Mouse (Mus musculus) embryonic facial prominence, embryonic 15.5 days (tissue): ENCODE measurements at regions not wholly inside any gene's neighbourhood (a gene's known extent, or its start where the extent isn't known, plus 50 kb on each side); places are given as distances from the start of the nearest gene placed in this dataset.

Source experiments
- ATAC-seq: fragments of 200-750 bp; cut with Nextera tagmentation; 2 replicates; pipeline ENCODE4 v1.8.0; 2017; ENCODE audit warnings: low read depth, moderate TSS enrichment; ENCODE audit not compliant: insufficient number of reproducible peaks, low FRiP score, low TSS enrichment
- H3K27ac ChIP-seq: fragments of 300-500 bp; sonication (generic); replicated peaks from 2 replicates; pipeline ENCODE4 v1.5.1; 2015; ENCODE audit warnings: mild to moderate bottlenecking, inconsistent platforms
- H3K27me3 ChIP-seq: fragments of 300-500 bp; sonication (generic); 2 replicates; pipeline ENCODE4 v1.6.1; 2015; ENCODE audit warnings: inconsistent platforms
- H3K36me3 ChIP-seq: fragments of 300-500 bp; sonication (generic); 2 replicates; pipeline ENCODE4 v1.6.1; 2015; ENCODE audit warnings: mild to moderate bottlenecking, inconsistent platforms
- H3K4me1 ChIP-seq: fragments of 300-500 bp; sonication (generic); 2 replicates; pipeline ENCODE4 v1.6.1; 2015; ENCODE audit warnings: inconsistent platforms
- H3K4me2 ChIP-seq: fragments of 300-500 bp; sonication (generic); replicated peaks from 2 replicates; pipeline ENCODE4 v1.6.1; 2015; ENCODE audit warnings: mild to moderate bottlenecking, inconsistent platforms
- H3K4me3 ChIP-seq: fragments of 300-500 bp; sonication (generic); replicated peaks from 2 replicates; pipeline ENCODE4 v1.5.1; 2015; ENCODE audit warnings: mild to moderate bottlenecking, inconsistent platforms
- H3K9ac ChIP-seq: fragments of 300-500 bp; sonication (generic); 2 replicates; pipeline ENCODE4 v1.6.1; 2015; ENCODE audit warnings: inconsistent platforms
- H3K9me3 ChIP-seq: fragments of 300-500 bp; sonication (generic); replicated peaks from 2 replicates; pipeline ENCODE4 v1.6.1; 2016; ENCODE audit warnings: inconsistent platforms
- WGBS: fragments of 180-500 bp; shearing (Covaris S2); methylation state at CpG from one replicate; pipeline ENCODE4 v1.1.7; 2015; 5-methylcytosine and 5-hydroxymethylcytosine counted together

DNA sequence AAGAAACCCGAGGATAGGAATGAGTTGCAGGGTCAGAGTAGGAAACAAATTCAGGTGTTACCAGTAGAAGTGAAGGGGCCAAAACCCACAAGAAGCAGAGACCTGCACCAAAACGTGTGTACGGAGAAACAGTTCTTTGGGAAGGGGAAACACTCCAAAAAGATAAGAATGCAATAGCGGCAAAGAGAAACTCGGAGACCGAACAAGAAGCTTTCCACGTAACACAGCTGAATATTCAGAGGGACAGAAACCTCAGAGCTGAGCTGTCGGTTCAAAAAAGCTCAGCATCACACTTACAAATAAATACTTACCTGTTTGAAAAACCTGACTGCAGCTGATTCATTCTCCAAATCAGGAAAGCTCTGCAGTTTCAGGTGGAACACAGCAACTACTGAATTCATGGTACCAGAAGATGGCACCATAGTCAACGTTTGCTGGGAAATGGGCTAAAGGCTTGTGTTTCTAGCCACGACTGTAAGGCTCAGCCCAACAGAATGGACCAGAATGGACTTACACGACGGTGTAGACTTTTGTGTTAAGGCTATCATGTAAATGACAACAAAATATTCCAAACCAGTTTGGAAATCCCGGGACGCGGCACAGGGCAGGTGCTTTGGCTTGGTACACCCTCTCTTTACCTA is 484.9 kb downstream of the Plcl1 start:
- no peak for ATAC-seq
- Histone ChIP-seq H3K27me3 (peaks cover 30% of the 10 kb centered on the region), H3K9ac (no peak overlapping the region), H3K27ac (no peak overlapping the region), H3K36me3 (no peaks in the 10 kb centered on the region), H3K4me3 (no peak overlapping the region), H3K4me2 (no peak overlapping the region), H3K4me1 (0 out of 2 replicates have a peak, but pooled peaks cover 6% of the 10 kb centered on the region), H3K9me3 (no peaks in the 10 kb centered on the region)
- WGBS = 49% methylated on average over 15 of the region's 15 CpGs

DNA sequence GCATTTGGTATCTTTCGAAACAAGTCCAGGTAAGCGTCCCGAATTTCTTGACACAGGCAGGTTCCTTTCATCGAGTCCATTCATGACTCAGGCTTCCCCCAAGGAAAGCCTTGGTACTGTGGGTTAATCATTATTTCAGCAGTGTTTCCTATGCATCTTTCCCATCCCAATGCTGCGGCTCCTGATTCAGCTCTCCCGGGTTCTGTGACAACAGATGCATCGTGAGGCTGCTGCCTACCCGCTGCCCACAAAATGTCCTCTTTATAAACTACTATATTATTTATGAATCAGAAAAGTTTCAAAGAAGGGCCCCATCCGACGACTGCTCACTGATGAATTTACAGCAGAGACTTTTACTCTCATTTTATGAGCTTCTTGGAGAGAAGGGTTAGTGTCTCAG is 486.2 kb downstream of the Plcl1 start:
- H3K27me3 ChIP-seq = peaks cover 30% of the 10 kb centered on the region
- H3K9ac ChIP-seq = no peak overlapping the region
- 0 out of 2 replicates have a peak, but pooled peaks cover 6% of the 10 kb centered on the region for H3K4me1 ChIP-seq
- no peak overlapping the region for H3K27ac ChIP-seq
- ATAC-seq = no peak
- 83% methylated on average over 10 of the region's 10 CpGs for WGBS
- no peaks in the 10 kb centered on the region for H3K9me3 ChIP-seq
- no peak overlapping the region for H3K4me2 ChIP-seq
- H3K36me3 ChIP-seq = no peaks in the 10 kb centered on the region
- no peak overlapping the region for H3K4me3 ChIP-seq

DNA sequence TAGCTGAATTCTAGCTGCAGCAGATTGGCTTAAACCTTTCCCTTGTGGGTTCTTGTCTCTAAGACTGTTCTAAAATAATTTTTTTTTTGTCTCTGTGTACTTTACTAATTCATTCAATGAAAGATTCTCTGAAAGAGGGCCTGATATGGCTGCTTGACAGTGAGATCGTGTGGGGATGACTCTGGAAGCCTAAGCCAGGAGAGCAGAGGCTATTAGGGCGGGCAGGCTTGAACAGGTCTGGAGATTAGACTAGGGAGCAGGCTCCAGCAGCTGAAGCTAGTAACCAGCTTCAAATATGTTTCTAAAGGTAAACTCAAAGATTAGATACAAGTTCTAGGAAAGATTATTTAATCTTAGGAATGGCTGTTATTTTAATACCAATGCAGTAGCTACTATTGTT is 491.9 kb downstream of the Plcl1 start:
- no peak for ATAC-seq
- Histone ChIP-seq H3K27me3 (no peaks in the 10 kb centered on the region), H3K27ac (no peak overlapping the region), H3K4me2 (no peak overlapping the region), H3K36me3 (no peaks in the 10 kb centered on the region), H3K9me3 (no peaks in the 10 kb centered on the region), H3K9ac (no peak overlapping the region), H3K4me3 (no peak overlapping the region), H3K4me1 (no peaks in the 10 kb centered on the region)
- 43% methylated on average over 2 of the region's 2 CpGs for WGBS

DNA sequence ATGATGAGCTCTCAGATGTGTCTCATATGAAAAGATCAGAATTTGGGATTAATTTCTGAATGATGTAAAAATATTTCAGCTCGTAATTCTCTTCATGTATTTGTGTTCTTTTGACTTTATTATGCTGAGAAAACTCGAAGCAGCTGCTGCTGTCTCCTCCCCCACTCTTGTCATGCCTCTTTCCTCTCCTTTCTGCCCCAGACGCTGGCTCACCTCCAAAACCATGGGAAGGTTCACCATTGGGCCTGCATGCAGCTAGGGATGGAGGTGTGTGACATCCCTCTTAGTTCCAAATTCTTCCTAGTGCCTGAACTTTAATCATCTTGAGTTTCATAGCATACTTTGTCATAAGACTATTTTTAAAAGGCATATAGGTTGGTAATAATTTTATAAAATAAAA is 492.3 kb downstream of the Plcl1 start:
- no peaks in the 10 kb centered on the region for H3K36me3 ChIP-seq
- no peak for ATAC-seq
- no peaks in the 10 kb centered on the region for H3K9me3 ChIP-seq
- H3K4me3 ChIP-seq = no peak overlapping the region
- WGBS = 10% methylated on average over 3 of the region's 3 CpGs
- H3K27ac ChIP-seq = no peak overlapping the region
- H3K4me1 ChIP-seq = no peaks in the 10 kb centered on the region
- no peak overlapping the region for H3K9ac ChIP-seq
- no peak overlapping the region for H3K4me2 ChIP-seq
- H3K27me3 ChIP-seq = no peaks in the 10 kb centered on the region

DNA sequence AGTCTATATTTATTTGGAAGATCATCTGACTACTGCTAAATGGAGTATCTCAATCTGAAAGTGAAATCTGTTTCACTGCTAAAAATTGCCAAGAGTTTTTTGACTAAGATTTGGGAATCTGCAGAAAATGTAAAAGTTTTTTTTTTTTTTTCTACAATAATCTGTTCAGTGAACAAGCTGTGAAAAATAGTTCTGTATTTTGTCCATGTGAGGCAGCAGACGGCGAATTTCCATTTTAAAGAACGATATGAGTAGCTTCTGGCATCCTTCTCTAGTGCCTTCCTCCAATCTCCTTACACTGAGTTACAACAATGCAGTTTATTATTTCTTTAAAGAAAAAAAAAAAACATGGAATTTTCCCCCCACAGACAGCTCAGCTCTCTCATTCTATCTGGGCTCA is 494.3 kb downstream of the Plcl1 start:
- no peak overlapping the region for H3K9ac ChIP-seq
- no peak overlapping the region for H3K4me3 ChIP-seq
- no peaks in the 10 kb centered on the region for H3K27me3 ChIP-seq
- no peak overlapping the region for H3K4me2 ChIP-seq
- H3K27ac ChIP-seq = no peak overlapping the region
- no peaks in the 10 kb centered on the region for H3K36me3 ChIP-seq
- H3K4me1 ChIP-seq = no peaks in the 10 kb centered on the region
- ATAC-seq = no peak
- WGBS = 71% methylated on average over 3 of the region's 3 CpGs
- no peaks in the 10 kb centered on the region for H3K9me3 ChIP-seq

DNA sequence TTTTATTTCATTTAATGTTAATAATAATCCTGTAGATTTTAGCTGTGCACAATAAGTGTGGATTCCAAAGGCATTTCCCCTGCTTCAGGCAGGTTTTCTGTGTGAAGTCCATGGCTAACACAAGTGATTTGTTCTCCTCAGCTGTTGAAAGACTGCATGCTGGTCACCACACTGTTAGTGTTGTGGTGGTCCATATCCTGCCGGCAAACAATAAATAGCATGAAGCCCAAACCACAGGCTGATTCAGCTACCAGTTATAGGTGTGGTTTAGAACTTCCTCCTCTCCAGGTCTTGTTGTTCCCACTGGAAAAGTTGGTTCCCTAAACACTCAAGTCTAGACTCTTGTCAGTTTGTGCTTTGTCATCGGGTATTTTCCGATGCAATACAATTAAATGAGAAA is 497.5 kb downstream of the Plcl1 start:
- H3K27me3 ChIP-seq = no peaks in the 10 kb centered on the region
- 75% methylated on average over 3 of the region's 3 CpGs for WGBS
- no peak overlapping the region for H3K9ac ChIP-seq
- H3K4me2 ChIP-seq = no peak overlapping the region
- H3K4me3 ChIP-seq = no peak overlapping the region
- H3K9me3 ChIP-seq = 0 out of 2 replicates have a peak, but pooled peaks cover 4% of the 10 kb centered on the region
- no peak for ATAC-seq
- no peaks in the 10 kb centered on the region for H3K4me1 ChIP-seq
- H3K27ac ChIP-seq = no peak overlapping the region
- H3K36me3 ChIP-seq = no peaks in the 10 kb centered on the region

DNA sequence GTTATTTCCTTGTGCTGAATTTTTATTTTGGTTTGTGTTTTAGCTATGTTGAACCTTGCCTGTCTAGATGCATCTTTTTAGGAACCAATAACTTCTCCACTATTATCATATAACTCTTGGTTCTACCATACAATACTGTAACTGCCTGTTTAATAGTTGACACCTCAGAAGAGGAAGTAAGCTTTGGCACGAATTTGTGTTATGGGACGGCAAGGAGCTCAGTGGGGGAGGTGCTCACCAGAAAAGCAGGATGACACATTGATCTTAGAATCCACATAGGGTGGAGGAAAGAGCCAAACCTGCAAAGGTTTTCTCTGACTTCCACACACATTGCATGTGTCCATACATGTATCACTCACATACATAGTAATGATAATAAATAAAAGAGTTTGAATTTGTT is 498.9 kb downstream of the Plcl1 start:
- WGBS = 74% methylated on average over 2 of the region's 2 CpGs
- H3K4me3 ChIP-seq = no peak overlapping the region
- no peaks in the 10 kb centered on the region for H3K36me3 ChIP-seq
- H3K9me3 ChIP-seq = 0 out of 2 replicates have a peak, but pooled peaks cover 4% of the 10 kb centered on the region
- H3K27me3 ChIP-seq = no peaks in the 10 kb centered on the region
- no peak overlapping the region for H3K27ac ChIP-seq
- no peak for ATAC-seq
- H3K4me2 ChIP-seq = no peak overlapping the region
- H3K9ac ChIP-seq = no peak overlapping the region
- no peaks in the 10 kb centered on the region for H3K4me1 ChIP-seq

DNA sequence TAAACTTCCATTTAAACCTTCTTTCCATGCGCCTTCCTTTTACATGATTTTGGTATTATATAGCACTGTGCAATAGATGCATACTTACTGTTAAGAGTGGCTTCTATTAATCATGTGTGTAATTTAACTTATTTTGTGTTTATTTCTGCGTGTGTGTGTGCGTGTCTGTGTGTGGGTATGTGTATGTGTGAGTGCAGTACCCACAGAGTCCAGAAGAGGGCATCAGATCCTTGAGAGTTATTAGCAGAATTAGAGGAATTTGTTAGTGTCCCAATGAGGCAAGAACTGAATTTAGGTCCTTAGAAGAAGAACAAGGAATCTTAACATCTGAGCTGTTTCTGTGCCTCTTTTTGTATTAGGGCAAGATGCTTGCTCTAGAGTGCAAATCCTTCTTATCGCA is 499.5 kb downstream of the Plcl1 start:
- no peak for ATAC-seq
- Histone ChIP-seq H3K9ac (no peak overlapping the region), H3K9me3 (0 out of 2 replicates have a peak, but pooled peaks cover 4% of the 10 kb centered on the region), H3K36me3 (no peaks in the 10 kb centered on the region), H3K27me3 (no peaks in the 10 kb centered on the region), H3K4me1 (no peaks in the 10 kb centered on the region), H3K4me2 (no peak overlapping the region), H3K27ac (no peak overlapping the region), H3K4me3 (no peak overlapping the region)
- 96% methylated on average over 4 of the region's 4 CpGs for WGBS

DNA sequence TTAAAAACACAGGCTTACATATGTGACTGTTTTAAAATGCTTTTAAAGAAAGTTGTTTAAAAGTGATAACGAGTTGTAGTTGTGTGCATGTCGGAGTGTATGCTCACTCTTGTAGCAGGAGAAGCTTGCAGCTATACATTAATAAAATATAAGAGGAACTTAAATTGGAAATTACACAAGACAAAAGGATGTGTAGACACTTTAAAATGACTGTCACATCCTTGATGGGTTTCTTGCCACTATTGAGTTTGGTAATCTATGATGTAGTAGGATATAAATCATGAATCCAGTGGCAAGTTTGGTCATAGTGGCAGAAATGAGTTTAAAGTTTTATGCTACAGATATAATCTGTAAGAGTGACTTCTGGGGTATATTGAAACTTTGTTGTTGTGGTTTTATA is 504.3 kb downstream of the Plcl1 start:
- H3K4me3 ChIP-seq = no peak overlapping the region
- H3K9me3 ChIP-seq = 0 out of 2 replicates have a peak, but pooled peaks cover 4% of the 10 kb centered on the region
- no peaks in the 10 kb centered on the region for H3K27me3 ChIP-seq
- WGBS = 87% methylated on average over 2 of the region's 2 CpGs
- H3K9ac ChIP-seq = no peak overlapping the region
- no peaks in the 10 kb centered on the region for H3K36me3 ChIP-seq
- no peak overlapping the region for H3K4me2 ChIP-seq
- no peaks in the 10 kb centered on the region for H3K4me1 ChIP-seq
- no peak for ATAC-seq
- no peak overlapping the region for H3K27ac ChIP-seq

DNA sequence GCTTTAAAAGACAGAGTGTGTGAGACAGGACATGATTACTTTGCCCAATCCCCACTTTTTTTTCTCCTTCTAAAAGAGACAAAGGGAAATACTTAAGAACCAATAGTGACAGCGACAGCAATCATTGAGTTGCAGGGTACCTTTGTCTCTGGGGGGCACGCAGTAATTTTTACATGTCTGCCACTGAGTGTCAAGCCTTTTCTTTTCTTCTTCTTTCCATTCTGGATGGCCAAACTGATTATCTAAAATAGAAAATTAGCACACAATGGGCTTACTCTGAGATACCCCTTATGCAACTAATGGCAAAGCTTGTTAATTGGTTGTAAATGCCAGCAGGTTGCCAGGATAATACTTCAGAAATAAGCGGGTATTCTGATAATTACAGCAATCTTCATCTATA is 508.6 kb downstream of the Plcl1 start:
- Histone ChIP-seq H3K4me3 (no peak overlapping the region), H3K4me1 (no peaks in the 10 kb centered on the region), H3K9me3 (no peaks in the 10 kb centered on the region), H3K27me3 (no peaks in the 10 kb centered on the region), H3K27ac (no peak overlapping the region), H3K4me2 (no peak overlapping the region), H3K36me3 (no peaks in the 10 kb centered on the region), H3K9ac (no peak overlapping the region)
- 66% methylated on average over 3 of the region's 3 CpGs for WGBS
- no peak for ATAC-seq

DNA sequence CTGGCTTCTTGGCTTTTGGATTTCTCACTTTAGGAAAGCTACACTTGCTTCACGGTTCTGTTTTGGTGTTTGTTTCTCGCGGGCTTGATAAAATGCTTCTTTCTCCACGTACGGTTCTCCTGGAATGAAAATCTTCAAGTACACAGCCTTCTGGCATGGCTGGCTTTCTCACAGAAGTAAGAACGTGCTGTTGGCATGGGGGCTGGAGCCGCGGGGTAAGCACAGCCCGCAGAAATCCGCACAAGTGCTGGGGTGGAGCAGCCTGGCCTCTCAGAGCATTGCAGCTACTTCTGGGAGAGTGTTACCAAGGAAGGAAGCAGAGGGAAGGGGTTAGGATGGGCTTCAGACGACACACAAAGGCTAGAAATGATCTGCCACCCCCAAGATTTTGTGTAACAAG is 510.2 kb downstream of the Plcl1 start:
- H3K9ac ChIP-seq = no peak overlapping the region
- H3K4me3 ChIP-seq = no peak overlapping the region
- H3K27ac ChIP-seq = no peak overlapping the region
- no peaks in the 10 kb centered on the region for H3K4me1 ChIP-seq
- H3K27me3 ChIP-seq = no peaks in the 10 kb centered on the region
- no peaks in the 10 kb centered on the region for H3K9me3 ChIP-seq
- no peak overlapping the region for H3K4me2 ChIP-seq
- no peak for ATAC-seq
- H3K36me3 ChIP-seq = no peaks in the 10 kb centered on the region
- WGBS = 48% methylated on average over 11 of the region's 11 CpGs

DNA sequence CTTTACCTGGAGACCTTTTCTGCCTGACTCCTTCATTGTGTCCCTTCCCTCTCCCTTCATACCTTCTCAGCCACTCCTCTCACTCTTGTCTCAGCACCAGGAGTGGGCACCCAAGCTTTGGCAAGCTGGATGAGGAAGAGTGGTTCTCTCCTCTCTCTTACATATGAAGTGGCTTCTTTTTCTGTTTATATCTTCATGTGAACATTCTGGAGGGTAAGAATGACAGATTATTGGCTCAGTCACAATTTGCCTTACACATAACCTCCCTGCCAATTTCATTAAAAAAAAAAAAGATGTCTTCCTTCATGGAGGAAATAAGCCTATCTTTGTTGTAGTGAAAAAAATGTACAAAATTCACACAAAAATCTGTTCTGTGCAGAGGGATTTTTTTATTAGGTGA is 513.8 kb downstream of the Plcl1 start:
- no peaks in the 10 kb centered on the region for H3K27me3 ChIP-seq
- H3K27ac ChIP-seq = no peak overlapping the region
- no peaks in the 10 kb centered on the region for H3K36me3 ChIP-seq
- no peak overlapping the region for H3K9ac ChIP-seq
- no peaks in the 10 kb centered on the region for H3K4me1 ChIP-seq
- ATAC-seq = no peak
- no peak overlapping the region for H3K4me3 ChIP-seq
- H3K4me2 ChIP-seq = no peak overlapping the region
- H3K9me3 ChIP-seq = no peaks in the 10 kb centered on the region
